Mouse (Mus musculus) lung, embryonic 14.5 days (tissue): Measurements from ENCODE around the gene Thpo. TPM values are rescaled to one million over a fixed set of nuclear protein-coding genes. Genes with fewer than 3 reads are reported as not detected.

Source experiments
- ATAC-seq: fragments of 200-750 bp; cut with Nextera tagmentation; 2 replicates; pipeline ENCODE4 v1.8.0; 2017; ENCODE audit warnings: mild to moderate bottlenecking, moderate TSS enrichment, moderate library complexity; ENCODE audit not compliant: insufficient read depth
- DNase-seq: peaks from one replicate; pipeline ENCODE4 v3.0.0-alpha.2; 2015
- H3K27ac ChIP-seq: fragments of 300-500 bp; sonication (generic); 2 replicates; pipeline ENCODE4 v1.5.1; 2014; ENCODE audit warnings: low read depth, mild to moderate bottlenecking, moderate library complexity
- H3K27me3 ChIP-seq: fragments of 300-500 bp; sonication (generic); 2 replicates; pipeline ENCODE4 v1.6.1; 2014; ENCODE audit warnings: low read length, control low read depth; ENCODE audit not compliant: insufficient read depth
- H3K36me3 ChIP-seq: fragments of 300-500 bp; sonication (generic); 2 replicates; pipeline ENCODE4 v1.6.1; 2014; ENCODE audit warnings: control low read depth; ENCODE audit not compliant: insufficient read depth
- H3K4me1 ChIP-seq: fragments of 300-500 bp; sonication (generic); 2 replicates; pipeline ENCODE4 v1.6.1; 2014; ENCODE audit warnings: antibody characterized with exemption, control low read depth; ENCODE audit not compliant: insufficient read depth
- H3K4me2 ChIP-seq: fragments of 300-500 bp; sonication (generic); 2 replicates; pipeline ENCODE4 v1.6.1; 2014; ENCODE audit warnings: mild to moderate bottlenecking
- H3K4me3 ChIP-seq: fragments of 300-500 bp; sonication (generic); 2 replicates; pipeline ENCODE4 v1.5.1; 2014; ENCODE audit warnings: low read depth, low read length
- H3K9ac ChIP-seq: fragments of 300-500 bp; sonication (generic); 2 replicates; pipeline ENCODE4 v1.6.1; 2014
- H3K9me3 ChIP-seq: fragments of 300-500 bp; sonication (generic); 2 replicates; pipeline ENCODE4 v1.6.1; 2016; ENCODE audit warnings: low read depth, low read length, control low read depth
- CTCF ChIP-seq: IDR thresholded peaks from 2 replicates; pipeline ENCODE4 v1.5.1; 2016; ENCODE audit warnings: antibody characterized with exemption, low read depth
- WGBS: fragments of 180-500 bp; shearing (Covaris S2); extraction: QIAGEN DNeasy Blood & Tissue Kit; methylation state at CpG from one replicate; pipeline ENCODE4 v1.1.7; 2014; 5-methylcytosine and 5-hydroxymethylcytosine counted together
- polyA plus RNA-seq: library from polyadenylated mRNA; unstranded; fragments of >200 nt; fragmentation: Nextera tagmentation; extraction: Ambion mirVana; gene quantifications from 2 replicates; pipeline ENCODE4 v1.2.1, GENCODE M21; 2014

The Thpo gene
- polyA plus RNA-seq, 1 experiment from 2014 or later, result 1.1 TPM

- WGBS, result 90% methylated on average over 11 of the region's 11 CpGs
- H3K27me3 ChIP-seq, result no peaks in the 10 kb centered on the region
- H3K9ac ChIP-seq, result no peak overlapping the region
- no peak for TF ChIP-seq CTCF
- no peak overlapping the region for H3K4me3 ChIP-seq
- no peaks in the 10 kb centered on the region for H3K9me3 ChIP-seq
- no peak overlapping the region for H3K27ac ChIP-seq
- no peak for DNase-seq
- ATAC-seq, result no peak
- H3K36me3 ChIP-seq, result peaks cover 35% of the 10 kb centered on the region
- H3K4me2 ChIP-seq, result no peak overlapping the region
- peaks cover 9% of the 10 kb centered on the region for H3K4me1 ChIP-seq
Observed at GRCm38 (mm10) chr16:20710370-20710769, 23.9 kb downstream of the Thpo start.

- Histone ChIP-seq H3K4me1 (no peaks in the 10 kb centered on the region), H3K27ac (no peak overlapping the region), H3K4me3 (no peak overlapping the region), H3K9me3 (no peaks in the 10 kb centered on the region), H3K9ac (no peak overlapping the region), H3K36me3 (peaks cover 35% of the 10 kb centered on the region), H3K4me2 (no peak overlapping the region), H3K27me3 (no peaks in the 10 kb centered on the region)
- TF ChIP-seq CTCF, result peak; percentile 78
- peak; percentile 77 for DNase-seq
- ATAC-seq, result no peak; the same call in 1 of the 2 replicates
- WGBS, result 73% methylated on average over 19 of the region's 19 CpGs
Observed at GRCm38 (mm10) chr16:20708939-20709734, 25.2 kb downstream of the Thpo start.

- DNase-seq, result no peak
- Histone ChIP-seq H3K27me3 (no peaks in the 10 kb centered on the region), H3K4me2 (no peak overlapping the region), H3K9ac (no peak overlapping the region), H3K27ac (no peak overlapping the region), H3K4me1 (no peaks in the 10 kb centered on the region), H3K36me3 (peaks cover 35% of the 10 kb centered on the region), H3K9me3 (no peaks in the 10 kb centered on the region), H3K4me3 (no peak overlapping the region)
- ATAC-seq, result no peak
- 94% methylated on average over 21 of the region's 21 CpGs for WGBS
- no peak for TF ChIP-seq CTCF
Observed at GRCm38 (mm10) chr16:20708220-20708938, 25.9 kb downstream of the Thpo start.

- TF ChIP-seq CTCF, result no peak
- Histone ChIP-seq H3K4me3 (no peak overlapping the region), H3K27me3 (no peaks in the 10 kb centered on the region), H3K36me3 (peaks cover 25% of the 10 kb centered on the region), H3K27ac (0 out of 2 replicates have a peak overlapping the region, but pooled peaks have one; percentile 6), H3K4me2 (no peak overlapping the region), H3K4me1 (peaks cover 3% of the 10 kb centered on the region; the same call in 1 of the 2 replicates), H3K9me3 (no peaks in the 10 kb centered on the region), H3K9ac (no peak overlapping the region)
- ATAC-seq (no peak), DNase-seq (no peak)
- WGBS, result 84% methylated on average over 2 of the region's 2 CpGs
Observed at GRCm38 (mm10) chr16:20706407-20707055, 27.8 kb downstream of the Thpo start.

DNA sequence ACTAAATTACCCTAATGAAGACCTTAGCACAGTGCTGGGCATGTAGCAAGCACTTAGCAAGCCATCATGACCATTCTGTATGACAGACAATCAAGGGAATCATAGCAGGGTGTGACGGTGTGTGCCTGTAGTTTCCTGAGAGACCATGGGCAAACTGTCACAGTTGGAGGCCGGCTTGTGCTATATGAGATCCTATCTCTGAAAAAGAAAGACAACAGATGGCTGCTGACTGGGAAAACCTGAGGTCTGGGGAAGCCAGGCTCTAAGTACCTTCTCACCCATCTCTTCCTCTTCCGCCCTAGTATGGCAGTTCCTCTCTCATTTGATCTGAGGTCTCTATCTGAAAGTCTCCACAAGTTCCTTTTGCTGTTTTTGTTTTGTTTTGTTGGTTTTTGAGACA is 28.5 kb downstream of the Thpo start:
- TF ChIP-seq CTCF, result no peak
- peaks cover 3% of the 10 kb centered on the region; the same call in 1 of the 2 replicates for H3K4me1 ChIP-seq
- no peak overlapping the region for H3K27ac ChIP-seq
- 79% methylated on average over 3 of the region's 3 CpGs for WGBS
- H3K36me3 ChIP-seq, result peaks cover 20% of the 10 kb centered on the region; the same call in 1 of the 2 replicates
- DNase-seq, result no peak
- H3K4me3 ChIP-seq, result no peak overlapping the region
- H3K9me3 ChIP-seq, result no peaks in the 10 kb centered on the region
- no peaks in the 10 kb centered on the region for H3K27me3 ChIP-seq
- no peak overlapping the region for H3K4me2 ChIP-seq
- ATAC-seq, result no peak
- H3K9ac ChIP-seq, result no peak overlapping the region

- no peak for TF ChIP-seq CTCF
- H3K9me3 ChIP-seq, result no peaks in the 10 kb centered on the region
- H3K4me1 ChIP-seq, result peaks cover 3% of the 10 kb centered on the region; the same call in 1 of the 2 replicates
- H3K27ac ChIP-seq, result no peak overlapping the region; the same call in 1 of the 2 replicates
- DNase-seq (no peak), ATAC-seq (no peak)
- peaks cover 14% of the 10 kb centered on the region; the same call in 1 of the 2 replicates for H3K36me3 ChIP-seq
- H3K27me3 ChIP-seq, result no peaks in the 10 kb centered on the region
- H3K4me3 ChIP-seq, result no peak overlapping the region
- 87% methylated on average over 6 of the region's 6 CpGs for WGBS
- H3K4me2 ChIP-seq, result no peak overlapping the region
- H3K9ac ChIP-seq, result no peak overlapping the region
Observed at GRCm38 (mm10) chr16:20703699-20704400, 30.5 kb downstream of the Thpo start.
